Mouse (Mus musculus): Measurements from ENCODE around the gene Nmt2.
A peak's percentile ranks its signal among the peaks of the same experiment; 100 is the strongest.

Gene Nmt2

GRCm38 (mm10) chr2:3283602-3284472 is at the start of gene Nmt2:
Gene Nmt2, plus strand, starts transcription at chr2:3284212.
- peak; percentile 90 for ATAC-seq (ENCODE audit: insufficient number of reproducible peaks, low FRiP score, low TSS enrichment)

- ATAC-seq (ENCODE audit: insufficient number of reproducible peaks, low FRiP score, low TSS enrichment): no peak
Observed at GRCm38 (mm10) chr2:3239255-3239654, 44.8 kb upstream of the Nmt2 start.

GRCm38 (mm10) chr2:3244251-3244650 is 39.8 kb upstream of the Nmt2 start:
- no peak for ATAC-seq (ENCODE audit: insufficient number of reproducible peaks, low FRiP score, low TSS enrichment)

- ATAC-seq (ENCODE audit: insufficient number of reproducible peaks, low FRiP score, low TSS enrichment): no peak
Observed at GRCm38 (mm10) chr2:3251309-3251708, 32.7 kb upstream of the Nmt2 start.

GRCm38 (mm10) chr2:3266466-3266865 is 17.5 kb upstream of the Nmt2 start:
- no peak for ATAC-seq (ENCODE audit: insufficient number of reproducible peaks, low FRiP score, low TSS enrichment)

- no peak for ATAC-seq (ENCODE audit: insufficient number of reproducible peaks, low FRiP score, low TSS enrichment)
Observed at GRCm38 (mm10) chr2:3267879-3268278, 16.1 kb upstream of the Nmt2 start.

- ATAC-seq (ENCODE audit: insufficient number of reproducible peaks, low FRiP score, low TSS enrichment): no peak
Observed at GRCm38 (mm10) chr2:3273349-3273748, 10.7 kb upstream of the Nmt2 start.

- no peak for ATAC-seq (ENCODE audit: insufficient number of reproducible peaks, low FRiP score, low TSS enrichment)
Observed at GRCm38 (mm10) chr2:3276106-3276505, 7.9 kb upstream of the Nmt2 start.

GRCm38 (mm10) chr2:3277502-3277901 is 6.5 kb upstream of the Nmt2 start:
- ATAC-seq (ENCODE audit: insufficient number of reproducible peaks, low FRiP score, low TSS enrichment): no peak

GRCm38 (mm10) chr2:3281311-3281710 is 2.7 kb upstream of the Nmt2 start:
- no peak for ATAC-seq (ENCODE audit: insufficient number of reproducible peaks, low FRiP score, low TSS enrichment)

- ATAC-seq (ENCODE audit: insufficient number of reproducible peaks, low FRiP score, low TSS enrichment): no peak
Observed at GRCm38 (mm10) chr2:3282866-3283601, 978 bp upstream of the Nmt2 start.

- ATAC-seq (ENCODE audit: insufficient number of reproducible peaks, low FRiP score, low TSS enrichment): peak; percentile 19; the same call in 1 of the 2 replicates
Observed at GRCm38 (mm10) chr2:3284473-3285180, 615 bp downstream of the Nmt2 start.

GRCm38 (mm10) chr2:3285181-3285530 is 1.1 kb downstream of the Nmt2 start:
- no peak for ATAC-seq (ENCODE audit: insufficient number of reproducible peaks, low FRiP score, low TSS enrichment)

- ATAC-seq (ENCODE audit: insufficient number of reproducible peaks, low FRiP score, low TSS enrichment): no peak
Observed at GRCm38 (mm10) chr2:3285709-3286108, 1.7 kb downstream of the Nmt2 start.

GRCm38 (mm10) chr2:3286243-3286642 is 2.2 kb downstream of the Nmt2 start:
- no peak for ATAC-seq (ENCODE audit: insufficient number of reproducible peaks, low FRiP score, low TSS enrichment)

- ATAC-seq (ENCODE audit: insufficient number of reproducible peaks, low FRiP score, low TSS enrichment): no peak
Observed at GRCm38 (mm10) chr2:3289581-3289980, 5.6 kb downstream of the Nmt2 start.

GRCm38 (mm10) chr2:3292170-3292569 is 8.2 kb downstream of the Nmt2 start:
- no peak for ATAC-seq (ENCODE audit: insufficient number of reproducible peaks, low FRiP score, low TSS enrichment)

- ATAC-seq (ENCODE audit: insufficient number of reproducible peaks, low FRiP score, low TSS enrichment): no peak
Observed at GRCm38 (mm10) chr2:3295826-3296225, 11.8 kb downstream of the Nmt2 start.

- ATAC-seq (ENCODE audit: insufficient number of reproducible peaks, low FRiP score, low TSS enrichment): peak; percentile 93
Observed at GRCm38 (mm10) chr2:3305426-3306025, 21.5 kb downstream of the Nmt2 start.

GRCm38 (mm10) chr2:3323132-3323531 is 39.1 kb downstream of the Nmt2 start:
- ATAC-seq (ENCODE audit: insufficient number of reproducible peaks, low FRiP score, low TSS enrichment): no peak

Measured in cerebellum, adult (tissue).